Mouse (Mus musculus) cerebellum, adult 9-10 months (tissue): ENCODE results near the gene Clec16a.

Experiments
- DNase-seq: peaks from one replicate; pipeline ENCODE4 v3.0.0; 2022

The Clec16a gene

GRCm38 (mm10) chr16:10536961-10537360, 8.2 kb upstream of the Clec16a start:
- no peak for DNase-seq

- peak; percentile 69 for DNase-seq
Measured at GRCm38 (mm10) chr16:10540763-10541597, 4.2 kb upstream of the Clec16a start.

GRCm38 (mm10) chr16:10541598-10541930, 3.6 kb upstream of the Clec16a start:
- peak; percentile 70 for DNase-seq

GRCm38 (mm10) chr16:10542266-10542665, 2.9 kb upstream of the Clec16a start:
- DNase-seq, result peak; percentile 70

GRCm38 (mm10) chr16:10542698-10543365, 2.3 kb upstream of the Clec16a start, which contains the start of gene Dexi:
TSS of gene Dexi (minus strand) at chr16:10543054.
- DNase-seq, result peak; percentile 99

- peak; percentile 62 for DNase-seq
Measured at GRCm38 (mm10) chr16:10546865-10547264, 1.7 kb downstream of the Clec16a start.

GRCm38 (mm10) chr16:10548938-10549337, 3.8 kb downstream of the Clec16a start:
- DNase-seq, result peak; percentile 54

- no peak for DNase-seq
Measured at GRCm38 (mm10) chr16:10549600-10549999, 4.5 kb downstream of the Clec16a start.

GRCm38 (mm10) chr16:10551592-10551991, 6.5 kb downstream of the Clec16a start:
- no peak for DNase-seq

- DNase-seq, result no peak
Measured at GRCm38 (mm10) chr16:10553858-10554257, 8.7 kb downstream of the Clec16a start.

- DNase-seq, result no peak
Measured at GRCm38 (mm10) chr16:10559991-10560390, 14.9 kb downstream of the Clec16a start.

- DNase-seq, result peak; percentile 84
Measured at GRCm38 (mm10) chr16:10565278-10565885, 20.2 kb downstream of the Clec16a start.

- no peak for DNase-seq
Measured at GRCm38 (mm10) chr16:10567153-10567552, 22.0 kb downstream of the Clec16a start.

- DNase-seq, result no peak
Measured at GRCm38 (mm10) chr16:10569809-10570395, 24.8 kb downstream of the Clec16a start.

- DNase-seq, result peak; percentile 74
Measured at GRCm38 (mm10) chr16:10570708-10571107, 25.6 kb downstream of the Clec16a start.

- no peak for DNase-seq
Measured at GRCm38 (mm10) chr16:10571820-10572219, 26.7 kb downstream of the Clec16a start.

- no peak for DNase-seq
Measured at GRCm38 (mm10) chr16:10574936-10575335, 29.8 kb downstream of the Clec16a start.

GRCm38 (mm10) chr16:10575915-10576314, 30.8 kb downstream of the Clec16a start:
- no peak for DNase-seq

GRCm38 (mm10) chr16:10577548-10577947, 32.4 kb downstream of the Clec16a start:
- DNase-seq, result no peak

- no peak for DNase-seq
Measured at GRCm38 (mm10) chr16:10578376-10578775, 33.2 kb downstream of the Clec16a start.

GRCm38 (mm10) chr16:10581234-10581898, 36.2 kb downstream of the Clec16a start:
- DNase-seq, result no peak

- no peak for DNase-seq
Measured at GRCm38 (mm10) chr16:10585165-10585564, 40.0 kb downstream of the Clec16a start.

GRCm38 (mm10) chr16:10586546-10586945, 41.4 kb downstream of the Clec16a start:
- DNase-seq, result peak; percentile 42
